Mouse (Mus musculus): ENCODE measurements around the gene Necab2.

Necab2 gene

DNA sequence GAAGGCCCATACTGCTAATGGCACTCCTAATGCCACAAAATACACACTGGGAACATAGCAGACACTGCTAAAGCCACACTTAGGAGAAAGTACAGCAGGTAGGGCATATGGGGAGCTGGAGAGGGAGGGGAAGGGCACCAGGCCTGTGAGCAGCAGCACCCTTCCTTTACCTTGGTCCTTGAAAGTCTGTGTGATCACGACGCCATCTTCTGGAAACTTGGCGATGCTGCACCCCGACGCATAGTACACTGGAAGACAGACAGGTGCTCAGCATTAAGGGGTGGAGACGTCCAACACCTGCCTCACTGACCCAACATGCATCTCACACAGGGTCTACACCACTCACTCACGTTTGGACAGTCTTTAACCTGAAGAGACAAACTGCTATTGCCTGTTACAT lies 73.6 kb downstream of the Necab2 start:
- DNase-seq (ENCODE audit: low spot score), result no peak
